Mouse (Mus musculus) stomach, postnatal 0 days (tissue): ENCODE measurements around the gene Tmem139. TPM values are rescaled to one million over a fixed set of nuclear protein-coding genes. Genes with fewer than 3 reads are reported as not detected.

Source experiments
- ATAC-seq: fragments of 200-750 bp; cut with Nextera tagmentation; 2 replicates; pipeline ENCODE4 v1.8.0; 2017; ENCODE audit not compliant: low FRiP score, low TSS enrichment
- DNase-seq: peaks from one replicate; pipeline ENCODE4 v3.0.0-alpha.2; 2016; ENCODE audit warnings: low spot score
- H3K27ac ChIP-seq: fragments of 300-500 bp; sonication (generic); replicated peaks from 2 replicates; pipeline ENCODE4 v1.5.1; 2014; ENCODE audit warnings: mild to moderate bottlenecking, control low read depth
- H3K27me3 ChIP-seq: fragments of 300-500 bp; sonication (generic); 2 replicates; pipeline ENCODE4 v1.6.1; 2014; ENCODE audit warnings: low read length; ENCODE audit not compliant: control insufficient read depth, insufficient read depth
- H3K36me3 ChIP-seq: fragments of 300-500 bp; sonication (generic); 2 replicates; pipeline ENCODE4 v1.6.1; 2014; ENCODE audit warnings: low read length, mixed read lengths; ENCODE audit not compliant: control insufficient read depth, insufficient read depth
- H3K4me1 ChIP-seq: fragments of 300-500 bp; sonication (generic); replicated peaks from 2 replicates; pipeline ENCODE4 v1.6.1; 2014; ENCODE audit warnings: antibody characterized with exemption; ENCODE audit not compliant: control insufficient read depth, insufficient read depth
- H3K4me2 ChIP-seq: fragments of 300-500 bp; sonication (generic); replicated peaks from 2 replicates; pipeline ENCODE4 v1.6.1; 2014; ENCODE audit warnings: low read depth, mild to moderate bottlenecking, control low read depth, moderate library complexity
- H3K4me3 ChIP-seq: fragments of 300-500 bp; sonication (generic); 2 replicates; pipeline ENCODE4 v1.5.1; 2014; ENCODE audit warnings: low read depth, low read length, control low read depth
- H3K9ac ChIP-seq: fragments of 300-500 bp; sonication (generic); 2 replicates; pipeline ENCODE4 v1.6.1; 2014; ENCODE audit warnings: mild to moderate bottlenecking, low read length, control low read depth, mixed read lengths
- H3K9me3 ChIP-seq: fragments of 300-500 bp; sonication (generic); 2 replicates; pipeline ENCODE4 v1.6.1; 2016; ENCODE audit warnings: low read length; ENCODE audit not compliant: control insufficient read depth
- CTCF ChIP-seq: IDR thresholded peaks from 2 replicates; pipeline ENCODE4 v1.5.1; 2016; ENCODE audit warnings: antibody characterized with exemption, low read depth, mild to moderate bottlenecking, moderate library complexity
- EP300 ChIP-seq: optimal IDR thresholded peaks from 2 replicates; pipeline ENCODE3; 2016; ENCODE audit warnings: antibody characterized with exemption
- WGBS: fragments of 180-500 bp; shearing (Covaris S2); extraction: QIAGEN DNeasy Blood & Tissue Kit; methylation state at CpG from one replicate; pipeline ENCODE4 v1.1.7; 2014; 5-methylcytosine and 5-hydroxymethylcytosine counted together
- polyA plus RNA-seq: library from polyadenylated mRNA; unstranded; fragments of >200 nt; fragmentation: Nextera tagmentation; extraction: Ambion mirVana; gene quantifications from 2 replicates; pipeline ENCODE4 v1.2.1, GENCODE M21; 2015

Tmem139 gene
- polyA plus RNA-seq, 1 experiment from 2014 or later = 24.6 TPM

- H3K4me2 ChIP-seq = no peak overlapping the region
- 80% methylated on average over 1 of the region's 1 CpGs for WGBS
- H3K4me3 ChIP-seq = no peak overlapping the region
- no peaks in the 10 kb centered on the region for H3K27me3 ChIP-seq
- peaks cover 6% of the 10 kb centered on the region for H3K4me1 ChIP-seq
- no peak overlapping the region for H3K9ac ChIP-seq
- H3K27ac ChIP-seq = no peak overlapping the region
- ATAC-seq = no peak
- H3K9me3 ChIP-seq = no peaks in the 10 kb centered on the region
- no peaks in the 10 kb centered on the region for H3K36me3 ChIP-seq
- no peak for DNase-seq
- TF ChIP-seq CTCF = no peak
- no peak for TF ChIP-seq EP300
Measured at GRCm38 (mm10) chr6:42247981-42248380, 13.8 kb upstream of the Tmem139 start.

GRCm38 (mm10) chr6:42251791-42252190 is 10.0 kb upstream of the Tmem139 start:
- DNase-seq (no peak), ATAC-seq (no peak)
- Histone ChIP-seq H3K9ac (no peak overlapping the region), H3K36me3 (no peaks in the 10 kb centered on the region), H3K4me2 (no peak overlapping the region), H3K27me3 (no peaks in the 10 kb centered on the region), H3K9me3 (no peaks in the 10 kb centered on the region), H3K4me1 (no peaks in the 10 kb centered on the region), H3K27ac (no peak overlapping the region), H3K4me3 (no peak overlapping the region)
- 77% methylated on average over 4 of the region's 4 CpGs for WGBS
- TF ChIP-seq EP300 (no peak), CTCF (no peak)

DNA sequence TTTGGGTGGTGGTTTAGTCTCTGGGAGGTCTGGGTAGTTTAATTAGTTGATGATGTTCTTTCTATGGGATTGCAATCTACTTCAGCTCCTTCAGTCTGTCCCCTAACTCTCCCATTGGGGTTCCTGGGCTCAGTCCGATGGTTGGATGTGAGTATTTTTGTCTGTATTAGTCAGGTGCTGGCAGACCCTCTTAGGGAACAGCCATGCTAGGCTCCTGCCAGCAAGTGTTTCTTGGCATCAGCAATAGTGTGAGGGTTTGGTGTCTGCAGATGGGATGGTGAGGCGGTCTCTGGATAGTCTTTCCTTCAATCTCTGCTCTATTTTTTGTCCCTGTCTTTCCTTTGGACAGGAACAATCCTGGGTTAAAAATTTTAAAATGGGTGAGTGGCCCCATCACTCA is 8.7 kb upstream of the Tmem139 start:
- DNase-seq = no peak
- no peaks in the 10 kb centered on the region for H3K36me3 ChIP-seq
- H3K27ac ChIP-seq = no peak overlapping the region
- 81% methylated on average over 2 of the region's 2 CpGs for WGBS
- H3K4me1 ChIP-seq = no peaks in the 10 kb centered on the region
- no peak for ATAC-seq
- H3K27me3 ChIP-seq = no peaks in the 10 kb centered on the region
- H3K9ac ChIP-seq = no peak overlapping the region
- no peak overlapping the region for H3K4me2 ChIP-seq
- TF ChIP-seq EP300 (no peak), CTCF (no peak)
- no peaks in the 10 kb centered on the region for H3K9me3 ChIP-seq
- H3K4me3 ChIP-seq = no peak overlapping the region

DNA sequence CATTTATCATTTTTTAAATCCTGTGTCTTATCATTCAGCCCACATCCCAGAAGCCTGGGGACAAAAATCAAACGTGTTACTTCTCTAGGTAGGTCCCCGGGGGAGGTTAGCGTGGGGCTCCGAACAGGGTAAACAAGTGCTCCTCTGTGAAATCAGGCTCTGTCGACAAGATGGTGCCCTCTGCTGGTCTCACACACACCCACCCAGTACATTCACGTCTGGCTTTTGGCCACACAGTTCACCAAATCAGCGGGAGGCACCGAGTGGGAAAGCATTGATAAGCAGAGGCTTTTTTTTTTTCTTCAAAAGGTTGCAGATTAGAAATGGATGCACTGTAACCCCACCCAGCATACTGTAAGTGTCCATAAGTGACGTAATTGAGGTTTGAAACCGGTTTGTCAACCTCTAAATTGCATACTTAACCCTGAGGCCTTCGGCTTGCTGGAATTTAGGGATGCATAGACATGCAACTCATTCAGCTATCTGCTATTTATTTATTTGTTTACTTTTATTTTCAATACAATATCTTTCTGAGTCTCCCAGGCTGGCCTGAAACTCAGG is 4.4 kb upstream of the Tmem139 start:
- Histone ChIP-seq H3K27me3 (no peaks in the 10 kb centered on the region), H3K4me1 (no peaks in the 10 kb centered on the region), H3K9ac (no peak overlapping the region), H3K4me2 (no peak overlapping the region), H3K36me3 (no peaks in the 10 kb centered on the region), H3K4me3 (no peak overlapping the region), H3K27ac (peak overlapping the region; percentile 31), H3K9me3 (no peaks in the 10 kb centered on the region)
- TF ChIP-seq CTCF (peak; percentile 80), EP300 (no peak)
- DNase-seq = peak; percentile 78
- 15% methylated on average over 11 of the region's 11 CpGs for WGBS
- peak; percentile 45 for ATAC-seq

DNA sequence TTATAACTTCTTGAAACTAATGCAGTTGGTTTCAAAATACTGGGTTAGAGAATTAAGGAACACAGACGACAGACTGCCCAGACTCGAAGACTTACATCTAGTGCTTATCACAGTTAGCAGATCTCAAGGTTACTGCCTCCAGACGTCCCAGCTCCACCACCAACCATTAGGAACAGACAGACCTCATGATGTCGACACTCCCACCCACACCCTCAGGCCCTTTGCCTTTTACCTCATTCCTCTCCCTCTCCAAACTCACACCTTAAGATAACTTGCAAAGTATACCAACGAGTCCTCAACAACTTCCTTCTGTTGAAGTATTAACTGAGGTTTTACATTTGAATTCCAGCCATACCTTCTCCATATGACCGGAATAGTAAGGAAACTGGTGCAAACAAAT is 1.3 kb upstream of the Tmem139 start:
- DNase-seq (peak; percentile 74), ATAC-seq (peak; percentile 46)
- Histone ChIP-seq H3K4me3 (no peak overlapping the region), H3K9ac (no peak overlapping the region), H3K36me3 (no peaks in the 10 kb centered on the region), H3K4me1 (no peaks in the 10 kb centered on the region), H3K27ac (peak overlapping the region; percentile 86), H3K9me3 (no peaks in the 10 kb centered on the region), H3K27me3 (no peaks in the 10 kb centered on the region), H3K4me2 (no peak overlapping the region)
- TF ChIP-seq EP300 (no peak), CTCF (no peak)
- WGBS = 26% methylated on average over 6 of the region's 6 CpGs

- H3K27me3 ChIP-seq = no peaks in the 10 kb centered on the region
- peak within 1 kb of the TSS; percentile 88 for H3K4me2 ChIP-seq
- no peaks in the 10 kb centered on the region for H3K9me3 ChIP-seq
- peaks cover 12% of the 10 kb centered on the region for H3K36me3 ChIP-seq
- H3K4me3 ChIP-seq = peak within 1 kb of the TSS; percentile 86
- WGBS = under 1% methylated on average over 49 of the region's 51 CpGs
- TF ChIP-seq CTCF (peak; percentile 97), EP300 (no peak)
- ATAC-seq (peak; percentile 98), DNase-seq (peak; percentile 99)
- H3K9ac ChIP-seq = peak within 1 kb of the TSS; percentile 91
- H3K27ac ChIP-seq = peak within 1 kb of the TSS; percentile 96
- no peaks in the 10 kb centered on the region for H3K4me1 ChIP-seq
Measured at GRCm38 (mm10) chr6:42264626-42265312, 3.0 kb downstream of the Tmem139 start, which contains the start of gene Casp2. Casp2 (plus strand) TSS chr6:42264985.
